Mouse (Mus musculus) mammary gland, adult 2 months (tissue): ENCODE data around the gene Ascc1. TPM values are rescaled to one million over a fixed set of nuclear protein-coding genes. Genes with fewer than 3 reads are reported as not detected.

Experiments used
- polyA plus RNA-seq: library from polyadenylated mRNA; depleted of rRNA; stranded (reverse); fragments of >200 nt; gene quantifications from 2 replicates; pipeline ENCODE4 v1.2.3, GENCODE M21; 2012; ENCODE audit warnings: low replicate concordance; rRNA removed

The Ascc1 gene
- polyA plus RNA-seq: 16.7 and 23.7 TPM in 2 replicates

GRCm38 (mm10) chr10:60002673-60003212 lies at the start of gene Ascc1, which contains the start of gene Anapc16:
Ascc1 (plus strand) TSS chr10:60002805.
Anapc16 (minus strand) TSS chr10:60003135.

GRCm38 (mm10) chr10:60106146-60106530 lies 103.5 kb downstream of the Ascc1 start, which contains the start of gene Spock2:
Spock2 (plus strand) TSS chr10:60106219.

Other genes with a start within 250 kb of the Ascc1 start
- gene Dnajb12, start 123.2 kb upstream of the Ascc1 start, polyA plus RNA-seq: 38.3 and 42.6 TPM in 2 replicates
- 39.4 and 111 TPM in 2 replicates for gene Ddit4, start 51.0 kb upstream of the Ascc1 start, polyA plus RNA-seq
- gene Anapc16, start 330 bp downstream of the Ascc1 start, polyA plus RNA-seq: 49.3 and 74.2 TPM in 2 replicates
- 7.8 and 8.0 TPM in 2 replicates for gene Spock2, start 103.4 kb downstream of the Ascc1 start, polyA plus RNA-seq
- gene Chst3, start 216.5 kb downstream of the Ascc1 start, polyA plus RNA-seq: 12.2 and 42.3 TPM in 2 replicates